Mouse (Mus musculus): ENCODE data around the gene S100a11. TPM values are rescaled to one million over a fixed set of nuclear protein-coding genes. Genes with fewer than 3 reads are reported as not detected.
"Not testable (repeated sequence)": the region's sequence is repeated elsewhere in the genome, so short reads cannot be mapped to it uniquely, and the experiment has no call there.

S100a11 gene
- total and polyA plus RNA-seq, 2 experiments from 2014 or later: 16.4 to 235 TPM

GRCm38 (mm10) chr3:93493992-93494391 is 26.3 kb upstream of the S100a11 start:
- Histone ChIP-seq H3K4me2 (ENCODE audit: low read depth, low read length) (no peak overlapping the region), H3K9me3 (ENCODE audit: low read length) (no peaks in the 10 kb centered on the region), H3K27me3 (ENCODE audit: insufficient read depth, low read length) (no peaks in the 10 kb centered on the region), H3K27ac (no peak overlapping the region), H3K4me1 (ENCODE audit: insufficient read depth, low read length) (no peaks in the 10 kb centered on the region), H3K4me3 (ENCODE audit: low read length) (no peak overlapping the region), H3K9ac (replicated peaks; ENCODE audit: low read length) (no peak overlapping the region), H3K36me3 (ENCODE audit: insufficient read depth, low read length) (no peaks in the 10 kb centered on the region)
- TF ChIP-seq CTCF (IDR thresholded peaks at IDR 0.05; ENCODE audit: low read depth): peak; percentile 96
- DNase-seq (ENCODE audit: low spot score) (peak; percentile 92), ATAC-seq (peak; percentile 94)
- 3% methylated on average over 4 of the region's 4 CpGs for whole genome bisulfite sequencing

- H3K27me3 ChIP-seq (ENCODE audit: insufficient read depth, low read length); H3K9me3 ChIP-seq (ENCODE audit: low read length); DNase-seq (ENCODE audit: low spot score); H3K36me3 ChIP-seq (ENCODE audit: insufficient read depth, low read length); H3K4me3 ChIP-seq (ENCODE audit: low read length); H3K4me2 ChIP-seq (ENCODE audit: low read depth, low read length); ATAC-seq; H3K27ac ChIP-seq; H3K4me1 ChIP-seq (ENCODE audit: insufficient read depth, low read length); H3K9ac ChIP-seq (replicated peaks; ENCODE audit: low read length): not testable (repeated sequence)
- peak; percentile 32 for TF ChIP-seq CTCF (IDR thresholded peaks at IDR 0.05; ENCODE audit: low read depth)
- 23% methylated on average over 5 of the region's 5 CpGs for WGBS
Observed at GRCm38 (mm10) chr3:93494774-93495173, 25.5 kb upstream of the S100a11 start.

- DNase-seq (ENCODE audit: low spot score): no peak
- 73% methylated on average over 3 of the region's 3 CpGs for WGBS
Observed at GRCm38 (mm10) chr3:93497131-93497530, 23.2 kb upstream of the S100a11 start.

GRCm38 (mm10) chr3:93499129-93499528 is 21.2 kb upstream of the S100a11 start:
- TF ChIP-seq CTCF (IDR thresholded peaks at IDR 0.05; ENCODE audit: low read depth): no peak
- Histone ChIP-seq H3K9me3 (ENCODE audit: low read length) (0 out of 2 replicates have a peak, but pooled peaks cover 4% of the 10 kb centered on the region), H3K4me2 (ENCODE audit: low read depth, low read length) (no peak overlapping the region), H3K4me1 (ENCODE audit: insufficient read depth, low read length) (no peaks in the 10 kb centered on the region), H3K36me3 (ENCODE audit: insufficient read depth, low read length) (no peaks in the 10 kb centered on the region), H3K9ac (replicated peaks; ENCODE audit: low read length) (no peak overlapping the region), H3K27me3 (ENCODE audit: insufficient read depth, low read length) (no peaks in the 10 kb centered on the region), H3K27ac (no peak overlapping the region), H3K4me3 (ENCODE audit: low read length) (no peak overlapping the region)
- ATAC-seq: no peak
- peak; percentile 20 for DNase-seq (ENCODE audit: low spot score)

More at GRCm38 (mm10) chr3:93497131-93497530, 23.2 kb upstream of the S100a11 start:
- Histone ChIP-seq H3K9ac (replicated peaks; ENCODE audit: low read length) (no peak overlapping the region), H3K27me3 (ENCODE audit: insufficient read depth, low read length) (no peaks in the 10 kb centered on the region), H3K27ac (no peak overlapping the region), H3K9me3 (ENCODE audit: low read length) (no peaks in the 10 kb centered on the region), H3K36me3 (ENCODE audit: insufficient read depth, low read length) (no peaks in the 10 kb centered on the region), H3K4me3 (ENCODE audit: low read length) (no peak overlapping the region), H3K4me1 (ENCODE audit: insufficient read depth, low read length) (no peaks in the 10 kb centered on the region), H3K4me2 (ENCODE audit: low read depth, low read length) (no peak overlapping the region)
- no peak for ATAC-seq
- TF ChIP-seq CTCF (IDR thresholded peaks at IDR 0.05; ENCODE audit: low read depth): no peak

GRCm38 (mm10) chr3:93504536-93505189 is 15.6 kb upstream of the S100a11 start:
- H3K9ac ChIP-seq (replicated peaks; ENCODE audit: low read length): no peak overlapping the region
- H3K27ac ChIP-seq: no peak overlapping the region
- DNase-seq (ENCODE audit: low spot score) (peak; percentile 32), ATAC-seq (no peak)
- no peak for TF ChIP-seq CTCF (IDR thresholded peaks at IDR 0.05; ENCODE audit: low read depth)
- H3K36me3 ChIP-seq (ENCODE audit: insufficient read depth, low read length): no peaks in the 10 kb centered on the region
- no peak overlapping the region for H3K4me3 ChIP-seq (ENCODE audit: low read length)
- no peaks in the 10 kb centered on the region for H3K4me1 ChIP-seq (ENCODE audit: insufficient read depth, low read length)
- H3K4me2 ChIP-seq (ENCODE audit: low read depth, low read length): no peak overlapping the region
- WGBS: 73% methylated on average over 7 of the region's 7 CpGs
- H3K27me3 ChIP-seq (ENCODE audit: insufficient read depth, low read length): no peaks in the 10 kb centered on the region
- H3K9me3 ChIP-seq (ENCODE audit: low read length): 0 out of 2 replicates have a peak, but pooled peaks cover 4% of the 10 kb centered on the region

GRCm38 (mm10) chr3:93505960-93506863 is 14.1 kb upstream of the S100a11 start:
- no peak for ATAC-seq
- no peaks in the 10 kb centered on the region for H3K27me3 ChIP-seq (ENCODE audit: insufficient read depth, low read length)
- peak overlapping the region; percentile 5; the same call in 1 of the 2 replicates for H3K4me2 ChIP-seq (ENCODE audit: low read depth, low read length)

More at GRCm38 (mm10) chr3:93505960-93506863, 14.1 kb upstream of the S100a11 start:
- no peaks in the 10 kb centered on the region for H3K4me1 ChIP-seq (ENCODE audit: insufficient read depth, low read length)
- no peak overlapping the region for H3K4me3 ChIP-seq (ENCODE audit: low read length)
- no peak overlapping the region for H3K27ac ChIP-seq
- DNase-seq (ENCODE audit: low spot score): no peak
- no peak for TF ChIP-seq CTCF (IDR thresholded peaks at IDR 0.05; ENCODE audit: low read depth)
- 48% methylated on average over 30 of the region's 30 CpGs for WGBS
- no peaks in the 10 kb centered on the region for H3K36me3 ChIP-seq (ENCODE audit: insufficient read depth, low read length)
- H3K9ac ChIP-seq (replicated peaks; ENCODE audit: low read length): no peak overlapping the region
- H3K9me3 ChIP-seq (ENCODE audit: low read length): 0 out of 2 replicates have a peak, but pooled peaks cover 4% of the 10 kb centered on the region

Data from hindbrain, postnatal 0 days (tissue).